Mouse (Mus musculus) lung, postnatal 0 days (tissue): ENCODE measurements around the gene Eif5a2.

Experiments
- CTCF ChIP-seq: IDR thresholded peaks from 2 replicates; pipeline ENCODE4 v1.5.1; 2016; ENCODE audit warnings: antibody characterized with exemption, mild to moderate bottlenecking
- EP300 ChIP-seq: IDR thresholded peaks from 2 replicates; pipeline ENCODE4 v1.6.1; 2016; ENCODE audit warnings: antibody characterized with exemption, mild to moderate bottlenecking, control low read depth

- TF ChIP-seq CTCF (no peak), EP300 (no peak)
Observed at GRCm38 (mm10) chr3:28816010-28816540, 35.0 kb downstream of the Eif5a2 start.
